Mouse (Mus musculus): ENCODE measurements around the gene Apbb1ip.
"Not testable (repeated sequence)": the region's sequence is repeated elsewhere in the genome, so short reads cannot be mapped to it uniquely, and the experiment has no call there.

Apbb1ip gene

DNA sequence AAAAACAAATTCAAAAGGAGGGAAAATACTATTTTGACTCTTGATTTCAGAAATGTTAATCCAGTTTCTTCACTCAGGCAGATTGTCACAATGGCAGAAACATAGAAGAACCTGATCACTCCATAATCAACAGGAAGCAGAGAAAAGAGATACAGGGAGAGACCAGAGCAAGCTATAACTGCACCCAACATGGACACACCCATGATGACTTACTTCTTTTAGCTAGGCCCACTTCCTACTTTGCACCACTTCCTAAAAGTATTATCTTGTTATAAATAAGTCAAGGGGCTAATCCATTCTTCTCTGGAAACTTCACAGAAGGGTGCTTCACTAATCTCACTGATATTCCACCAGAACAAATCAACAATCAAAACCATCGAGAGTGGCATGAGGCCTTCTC is 42.3 kb downstream of the Apbb1ip start:
- in situ Hi-C loops (cut with MboI), result no loop called here

DNA sequence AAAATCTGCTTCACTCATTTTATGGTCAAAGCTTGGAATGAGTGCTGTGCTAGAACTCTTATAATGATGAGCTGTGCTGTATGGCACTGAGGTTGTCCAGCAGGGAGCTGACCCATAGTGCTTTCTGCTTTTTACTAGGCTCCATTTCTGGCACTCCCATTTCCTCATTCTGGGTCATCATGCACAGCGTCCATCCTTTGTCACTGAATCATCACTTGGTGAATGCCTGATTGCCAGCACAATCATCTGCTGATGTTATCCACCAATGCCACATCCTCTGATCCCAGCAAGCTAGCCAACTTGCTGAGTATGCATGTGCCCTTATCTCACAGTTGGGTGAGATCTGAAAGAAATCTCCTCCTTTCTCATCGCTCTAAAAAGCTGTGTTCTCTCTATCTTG is 48.4 kb downstream of the Apbb1ip start:
- in situ Hi-C loops (cut with MboI), result no loop called here

DNA sequence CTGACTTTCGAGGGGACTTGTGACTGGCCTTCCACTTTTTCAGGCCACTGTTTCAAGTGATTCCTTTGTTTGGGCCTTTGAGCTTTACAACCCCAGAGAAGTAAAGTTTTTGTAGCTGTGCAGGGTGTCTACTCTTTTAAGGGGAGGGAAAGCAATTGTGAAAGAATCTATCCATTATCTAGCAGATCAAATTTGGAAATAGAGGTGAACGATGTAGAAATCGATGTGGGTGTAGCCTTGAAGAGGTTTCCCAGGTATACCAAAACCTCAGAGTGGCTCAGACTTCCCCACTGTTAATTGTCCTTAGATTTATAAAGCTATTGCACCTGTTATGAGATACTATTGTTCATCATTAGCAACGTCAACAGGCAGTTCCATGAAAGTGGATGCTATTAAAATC is 71.6 kb downstream of the Apbb1ip start:
- in situ Hi-C loops (cut with MboI), result no loop called here

DNA sequence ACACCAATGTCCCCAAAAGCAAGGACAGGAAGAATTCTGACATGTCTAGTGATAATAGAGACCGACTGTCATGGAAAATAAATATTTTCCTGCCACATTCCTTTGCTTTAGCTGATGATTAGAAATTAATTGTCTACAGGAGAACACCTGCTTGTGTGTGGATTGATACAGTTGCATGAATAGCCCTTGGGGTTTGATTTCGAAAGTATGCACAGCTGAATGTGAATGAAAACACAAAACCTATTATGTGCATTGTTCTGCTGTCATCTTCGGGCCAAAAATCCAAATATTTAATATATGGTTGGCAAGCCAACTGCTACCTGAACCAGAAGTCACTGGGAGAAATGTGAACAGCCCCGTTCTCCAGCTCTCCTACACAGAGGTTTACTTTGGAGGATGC is 78.0 kb downstream of the Apbb1ip start:
- in situ Hi-C loops (cut with MboI), result loop anchor here (25.0 kb wide), 1 partner anchor 915 kb away; no protein-coding TSS in a partner anchor

DNA sequence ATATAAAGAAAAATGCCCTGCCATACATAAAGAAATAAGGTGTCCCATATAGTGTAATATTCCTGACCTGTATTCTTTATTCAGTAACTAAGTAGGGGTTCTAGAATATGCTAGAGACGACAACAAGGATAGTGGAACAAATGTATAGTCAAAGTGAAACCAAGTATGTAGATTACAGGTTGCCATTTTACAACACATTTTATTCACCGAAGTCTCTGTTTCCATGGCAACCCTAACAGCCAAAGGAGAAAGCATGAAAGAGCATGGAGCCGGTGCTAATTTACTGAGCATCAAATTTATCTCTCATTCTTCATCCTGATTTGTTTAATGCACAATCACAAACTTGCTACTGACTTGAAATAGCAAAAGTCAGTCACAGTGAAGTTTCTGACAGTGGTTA is 83.6 kb downstream of the Apbb1ip start:
- in situ Hi-C loops (cut with MboI), result loop anchor here (25.0 kb wide), 1 partner anchor 920 kb away; no protein-coding TSS in a partner anchor

DNA sequence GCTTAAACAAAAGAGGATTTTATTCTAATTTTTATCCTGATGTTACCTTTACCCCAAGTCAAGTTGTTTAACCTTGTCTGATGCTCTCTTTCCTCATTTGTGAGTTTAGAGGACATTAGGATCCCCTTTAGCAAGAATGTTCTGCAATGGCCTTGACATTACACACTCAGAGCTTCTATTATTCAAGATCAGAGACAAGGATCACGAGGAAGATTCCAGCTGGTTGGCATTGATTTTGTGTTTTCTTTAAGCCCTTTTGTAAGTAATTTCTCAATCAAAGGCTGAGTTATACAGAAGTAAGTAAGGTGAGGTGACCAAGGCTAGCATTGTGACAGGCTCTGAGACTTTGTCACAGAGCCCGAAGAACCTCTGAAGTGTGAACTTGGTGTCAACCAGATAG is 88.3 kb downstream of the Apbb1ip start:
- in situ Hi-C loops (cut with MboI), result loop anchor here (10.0 to 25.0 kb wide), 2 partner anchors 107 to 925 kb away; no protein-coding TSS in a partner anchor

DNA sequence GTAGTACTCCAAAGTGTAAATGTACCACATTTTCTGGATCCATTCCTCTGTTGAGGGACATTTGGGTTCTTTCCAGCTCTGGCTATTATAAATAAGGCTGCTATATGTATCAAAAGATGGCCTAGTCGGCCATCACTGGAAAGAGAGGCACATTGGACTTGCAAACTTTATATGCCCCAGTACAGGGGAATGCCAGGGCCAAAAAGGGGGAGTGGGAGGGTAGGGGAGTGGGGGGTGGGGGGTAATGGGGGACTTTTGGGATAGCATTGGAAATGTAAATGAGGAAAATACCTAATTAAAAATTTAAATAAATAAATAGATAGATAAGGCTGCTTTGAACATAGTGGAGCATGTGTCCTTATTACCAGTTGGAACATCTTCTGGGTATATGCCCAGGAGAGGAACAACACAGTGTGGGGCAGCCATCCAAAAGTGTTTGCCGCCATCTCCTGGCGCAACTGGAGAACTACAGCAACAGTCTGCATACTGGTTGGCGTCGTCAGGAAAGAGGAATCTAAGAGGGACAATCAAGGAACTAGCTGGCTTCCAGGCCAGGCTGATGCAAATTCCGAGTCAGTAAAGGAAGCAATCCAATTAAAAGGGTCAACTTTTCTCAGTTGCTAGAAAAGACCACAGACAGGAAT is 90.6 kb downstream of the Apbb1ip start:
- in situ Hi-C loops (cut with MboI), result loop anchor here (10.0 to 25.0 kb wide), 2 partner anchors 110 to 927 kb away; no protein-coding TSS in a partner anchor

DNA sequence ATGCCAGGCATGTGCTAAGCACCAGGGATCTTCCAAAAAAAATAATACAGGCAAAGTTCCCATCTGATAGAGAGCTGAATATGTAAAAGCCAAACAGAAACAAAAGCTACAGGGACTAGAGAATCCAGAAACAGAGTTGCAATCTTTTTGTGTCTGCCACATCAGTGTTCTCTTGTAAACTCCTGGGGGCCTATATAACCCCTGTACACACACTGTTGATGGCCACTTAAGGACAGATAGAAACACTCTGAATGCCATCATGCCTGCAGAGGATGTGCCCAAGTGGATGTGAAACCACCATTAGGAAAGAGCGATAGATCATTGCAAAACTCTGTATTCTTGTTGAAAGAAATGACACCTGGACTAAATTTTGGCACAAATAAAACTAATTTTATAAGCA is 91.9 kb downstream of the Apbb1ip start:
- in situ Hi-C loops (cut with MboI), result loop anchor here (10.0 to 25.0 kb wide), 2 partner anchors 111 to 929 kb away; no protein-coding TSS in a partner anchor

DNA sequence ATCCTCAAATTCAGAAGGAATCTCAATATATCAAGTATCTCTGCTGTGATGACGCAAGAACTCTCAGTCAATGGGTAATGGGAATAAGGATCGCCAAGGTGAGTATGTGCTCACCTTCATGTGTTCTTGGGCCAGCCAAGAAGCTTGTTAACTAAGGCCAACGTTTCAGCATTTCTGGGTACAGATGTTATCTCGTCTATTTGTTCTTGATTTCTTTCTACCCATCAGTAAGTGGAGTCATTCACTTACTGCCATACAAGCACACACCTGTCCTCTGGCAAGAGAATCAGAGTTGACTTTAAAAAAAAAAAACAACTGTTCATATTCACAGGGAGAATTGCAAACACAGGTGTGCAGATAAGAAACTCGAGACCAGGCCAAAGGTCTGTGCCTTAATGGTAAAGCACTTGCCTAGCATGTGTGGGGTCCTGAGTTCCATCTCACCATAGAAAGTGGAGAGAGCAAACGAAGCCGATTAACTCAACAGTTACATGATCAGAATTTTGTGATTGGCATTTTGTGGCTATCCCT is 93.1 kb downstream of the Apbb1ip start:
- in situ Hi-C loops (cut with MboI), result loop anchor here (10.0 to 25.0 kb wide), 2 partner anchors 112 to 930 kb away; no protein-coding TSS in a partner anchor

DNA sequence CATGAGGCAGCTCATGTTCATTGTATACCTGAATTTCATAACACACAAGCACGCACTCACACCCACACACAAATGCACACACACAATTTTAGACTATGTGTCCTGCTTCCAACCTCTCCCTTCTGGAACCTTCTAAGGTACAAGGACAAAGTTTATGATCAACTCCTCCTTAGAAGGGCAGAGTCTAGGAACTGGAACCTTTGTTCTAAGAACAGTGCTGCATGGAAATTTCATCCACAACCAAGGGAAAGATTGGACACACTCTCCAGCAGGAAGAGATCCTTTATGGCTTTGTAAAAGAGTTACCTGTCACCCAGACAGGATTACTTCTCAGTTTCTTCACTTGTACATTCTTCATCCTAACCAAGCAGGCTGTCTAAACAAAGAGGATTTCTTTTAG is 99.3 kb downstream of the Apbb1ip start:
- in situ Hi-C loops (cut with MboI), result loop anchor here (25.0 kb wide), 1 partner anchor 936 kb away; no protein-coding TSS in a partner anchor

DNA sequence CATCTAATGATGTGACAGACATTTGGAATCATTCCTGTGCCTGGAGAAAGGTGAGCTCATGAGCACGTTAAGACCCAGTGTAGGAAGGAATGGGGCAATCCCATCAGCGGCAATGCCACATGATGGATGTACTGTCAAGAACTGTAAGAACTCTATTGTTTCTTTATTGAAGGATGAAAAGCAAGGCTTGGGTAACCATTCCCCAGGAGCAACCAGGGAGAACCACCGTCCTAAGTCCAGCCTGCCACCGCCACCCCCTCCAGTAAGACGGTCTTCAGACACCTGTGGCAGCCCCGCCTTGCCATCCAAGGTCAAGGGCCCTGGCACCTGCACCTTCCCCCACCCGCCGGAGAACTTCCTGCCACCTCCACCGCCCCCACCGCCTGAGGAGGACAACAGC is 100.7 kb downstream of the Apbb1ip start:
- in situ Hi-C loops (cut with MboI), result loop anchor here (25.0 kb wide), 1 partner anchor 937 kb away; no protein-coding TSS in a partner anchor

DNA sequence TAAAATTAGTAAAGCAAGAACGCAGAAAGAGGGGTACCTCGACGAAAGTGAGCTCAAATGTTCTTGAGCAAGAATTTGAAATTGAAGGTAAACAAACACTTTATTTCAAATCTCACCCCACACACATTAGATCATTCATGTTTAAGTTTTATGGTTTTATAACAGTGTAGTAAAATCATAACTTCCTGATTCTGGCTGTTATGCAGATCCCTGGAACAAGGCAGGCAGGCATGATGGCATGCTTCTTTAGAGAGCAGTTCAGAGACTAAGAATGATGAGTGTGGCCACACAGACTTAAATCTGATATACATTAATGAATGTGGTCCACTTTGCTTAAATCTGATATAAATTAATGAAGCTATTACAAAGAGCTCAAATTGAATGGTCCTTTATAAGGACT is 102.7 kb downstream of the Apbb1ip start:
- in situ Hi-C loops (cut with MboI), result no loop called here

DNA sequence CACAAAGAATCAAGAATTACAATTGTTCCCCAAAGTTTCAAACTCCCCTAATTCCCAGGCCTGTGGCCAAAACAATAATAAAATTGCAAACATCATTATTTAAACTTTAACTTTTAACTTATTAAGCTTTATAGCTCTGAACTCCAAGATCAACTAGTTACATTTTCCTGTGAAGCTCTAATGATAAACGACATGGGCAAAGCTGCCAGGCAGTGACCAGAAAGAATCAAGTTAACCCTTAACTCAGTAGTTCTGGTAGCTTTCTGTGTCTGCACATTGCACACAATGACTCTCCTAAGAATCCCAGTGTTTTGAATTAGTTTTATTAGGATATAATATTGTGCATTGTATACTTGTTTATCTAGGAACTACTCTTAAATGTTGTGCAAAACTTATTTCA is 104.9 kb downstream of the Apbb1ip start:
- in situ Hi-C loops (cut with MboI), result no loop called here

DNA sequence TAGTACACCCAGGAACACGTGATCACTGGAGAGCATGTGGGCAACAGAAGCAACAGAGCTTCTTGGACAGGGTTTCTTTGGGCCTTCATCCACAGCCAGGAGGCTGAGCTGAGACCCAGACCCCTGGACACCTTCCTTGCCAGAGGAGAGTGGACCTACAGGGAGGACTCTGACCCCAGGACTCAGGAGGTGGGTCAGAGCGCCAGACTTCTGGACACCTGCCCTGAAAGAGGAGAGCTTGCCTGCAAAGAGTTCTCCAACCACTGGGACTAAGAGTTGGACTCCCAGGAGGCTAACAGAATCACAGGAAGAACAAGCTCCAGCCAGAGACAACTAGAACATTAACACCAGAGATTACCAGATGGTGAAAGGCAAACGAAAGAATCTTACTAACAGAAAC is 106.8 kb downstream of the Apbb1ip start:
- in situ Hi-C loops (cut with MboI), result not testable (repeated sequence)

DNA sequence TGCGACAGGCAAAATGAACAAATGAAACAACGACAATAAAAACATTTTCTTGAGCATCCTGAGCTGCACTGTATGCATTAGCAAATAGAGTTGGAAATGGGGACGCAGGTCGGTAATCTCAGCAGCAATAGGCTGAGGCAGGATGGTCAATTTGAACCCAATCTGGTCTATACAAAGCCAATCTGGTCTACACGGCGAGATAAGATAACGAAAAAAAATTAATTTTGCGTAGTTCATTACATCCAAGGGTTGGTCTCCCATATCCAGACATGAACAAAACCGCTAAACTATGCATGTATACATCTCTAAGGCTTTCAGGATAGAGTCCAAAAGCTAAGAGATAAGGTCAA is 121.0 kb downstream of the Apbb1ip start:
- in situ Hi-C loops (cut with MboI), result no loop called here

DNA sequence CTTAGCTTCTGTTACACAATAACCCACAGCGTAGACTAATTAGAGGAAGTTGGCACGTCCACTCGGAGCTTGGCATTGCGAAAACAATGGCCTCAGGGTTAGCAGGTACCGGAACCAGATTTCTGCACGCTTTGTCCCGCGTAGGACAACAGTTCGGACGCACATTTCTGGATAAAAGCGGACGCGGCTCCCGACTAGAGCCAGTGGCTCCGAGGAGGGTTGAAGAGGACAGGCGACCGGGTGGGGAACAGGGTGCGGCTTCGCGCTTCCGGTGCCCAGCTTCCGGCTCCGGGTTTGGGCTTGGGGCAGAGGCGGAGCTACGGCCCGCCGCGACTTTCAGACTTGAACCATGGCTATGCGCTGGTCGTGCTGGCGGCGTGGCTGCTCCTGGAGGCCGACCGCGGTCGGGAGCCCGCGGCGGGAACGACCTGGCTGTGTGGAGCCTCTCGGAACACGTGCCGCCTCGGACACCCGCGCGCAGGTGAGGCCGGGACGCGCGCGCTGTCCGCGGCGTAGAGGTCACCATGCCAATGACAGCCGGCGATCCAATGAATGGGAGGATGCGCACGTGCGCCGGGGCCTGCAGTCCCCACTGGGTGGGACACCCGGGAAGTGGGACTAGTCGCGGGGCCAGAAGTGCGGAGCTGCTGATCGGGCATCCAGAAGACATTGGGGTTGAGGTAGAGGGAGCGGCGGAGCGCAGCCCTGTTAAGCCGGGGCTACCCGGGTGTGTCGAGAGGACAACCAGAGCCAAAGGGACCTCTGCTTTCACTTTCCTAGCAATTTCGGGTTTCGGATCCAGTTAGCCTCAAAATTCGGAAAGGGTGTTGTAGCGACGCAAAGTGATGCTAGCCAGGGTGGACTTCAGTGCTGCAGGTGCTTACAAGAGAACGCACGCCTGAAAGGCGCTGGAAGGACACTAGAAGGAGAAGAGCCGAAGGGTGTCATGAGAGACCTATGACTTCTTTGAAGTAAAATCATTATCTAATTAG is 121.7 kb downstream of the Apbb1ip start, which contains the start of gene Pdss1:
Pdss1 (plus strand) TSS at position 241 of the 992 bp plus-strand sequence.
- in situ Hi-C loops (cut with MboI), result no loop called here

DNA sequence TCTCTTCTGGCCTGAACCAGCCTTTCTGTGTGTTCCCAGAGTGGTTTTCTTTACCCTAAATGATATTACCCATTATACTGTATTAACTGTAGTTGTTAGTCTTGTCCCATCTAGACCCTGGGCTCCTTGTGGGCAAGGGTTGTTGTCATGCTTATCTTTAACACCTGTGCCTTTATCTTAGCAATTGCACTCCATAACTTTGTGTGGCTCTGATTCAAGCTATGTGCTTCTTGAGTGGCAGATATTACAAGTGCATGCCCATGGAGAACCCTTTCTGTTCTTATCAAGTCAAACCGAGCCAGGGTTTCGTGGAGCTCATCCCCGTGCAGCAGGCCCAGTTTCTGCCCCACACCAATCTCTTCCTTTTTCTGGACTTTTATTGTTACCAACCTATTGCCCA is 130.1 kb downstream of the Apbb1ip start:
- in situ Hi-C loops (cut with MboI), result no loop called here

DNA sequence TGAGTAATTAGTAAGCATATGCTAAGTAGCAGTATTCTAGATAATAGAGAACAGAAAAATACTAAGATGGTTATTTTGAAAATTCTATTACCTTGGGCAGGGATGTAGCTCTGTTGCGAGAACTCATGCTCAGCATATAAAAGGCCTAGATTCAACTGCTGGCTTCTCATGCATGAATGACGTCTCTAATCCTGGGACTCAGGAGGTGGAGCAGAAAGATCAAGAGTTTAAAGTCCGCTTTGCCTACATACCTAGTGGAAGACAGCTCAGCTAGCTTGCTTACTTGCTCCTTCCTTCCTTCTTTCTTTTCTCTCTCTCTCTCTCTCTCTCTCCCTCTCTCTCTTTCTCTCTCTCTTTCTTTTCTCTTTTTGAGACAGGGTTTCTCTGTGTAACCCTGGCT is 140.5 kb downstream of the Apbb1ip start:
- in situ Hi-C loops (cut with MboI), result no loop called here

DNA sequence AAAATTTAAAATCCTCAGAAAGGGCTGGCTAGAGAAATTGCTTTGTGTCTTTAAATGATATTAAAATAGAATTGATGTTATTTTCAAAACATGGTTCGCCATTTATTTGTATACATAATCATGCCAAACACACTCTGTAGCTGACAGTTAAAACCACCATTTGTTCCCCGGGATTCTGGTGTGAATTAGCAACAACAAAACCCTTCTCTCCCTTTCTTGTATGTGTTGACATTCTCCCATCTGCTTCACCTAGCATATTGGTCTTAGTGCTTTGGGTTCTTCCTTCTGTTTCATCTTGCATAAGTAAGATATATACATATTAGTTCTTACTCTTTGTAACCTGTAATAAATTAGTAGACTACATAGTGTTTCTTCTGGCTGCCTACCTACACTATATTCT is 144.8 kb downstream of the Apbb1ip start:
- in situ Hi-C loops (cut with MboI), result no loop called here

All from mature B cell (primary cell).